Mouse (Mus musculus) skeletal muscle tissue, adult 2 months (tissue): ENCODE data around the gene Olfr683.
"Not testable (repeated sequence)": the region's sequence is repeated elsewhere in the genome, so short reads cannot be mapped to it uniquely, and the experiment has no call there.

ENCODE experiments used
- DNase-seq: peaks from one replicate; pipeline ENCODE4 v3.0.0-alpha.2; 2012; ENCODE audit warnings: low read depth, low spot score

Gene Olfr683

DNA sequence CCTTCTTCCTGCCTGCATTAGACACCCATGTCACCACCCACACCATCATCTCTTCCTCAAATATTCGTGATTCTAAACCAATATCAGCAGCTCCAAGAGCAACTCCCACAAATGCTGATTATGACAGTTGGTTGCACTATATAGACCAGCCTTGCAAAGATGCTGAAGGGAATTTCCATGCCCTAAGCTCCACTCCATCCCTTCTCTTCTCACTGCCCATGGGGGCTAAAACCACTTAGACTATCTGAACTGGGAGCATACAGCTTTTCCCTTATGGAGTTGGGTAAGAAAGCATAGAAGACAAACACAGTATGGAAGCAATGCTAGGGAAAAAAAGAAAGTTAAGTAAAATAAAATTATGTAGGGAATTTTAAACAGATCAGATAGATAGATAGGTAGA, at the start of gene Olfr683:
TSS of gene Olfr683 (minus strand) at position 101 of the 400 bp plus-strand sequence.
- no peak for DNase-seq

DNA sequence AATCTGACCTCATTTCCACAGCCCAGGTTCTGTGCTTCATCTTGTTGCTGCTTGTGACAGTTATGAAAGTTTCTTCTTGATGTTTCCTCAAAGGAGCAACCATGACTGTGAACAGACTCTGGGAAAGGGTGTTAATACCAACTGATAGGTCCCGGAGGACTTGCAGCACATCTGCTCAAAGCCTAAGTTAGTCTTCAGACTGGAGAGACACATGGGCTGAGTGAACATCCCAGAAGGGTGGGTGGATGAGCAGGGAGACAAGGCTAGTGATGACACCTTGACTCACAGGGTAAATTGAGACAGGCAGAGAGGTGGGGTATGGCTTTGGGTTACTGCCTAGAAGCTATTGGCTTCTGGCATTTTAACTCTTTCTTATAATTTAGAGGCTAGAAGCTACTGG, 39.1 kb upstream of the Olfr683 start, which contains the start of gene Olfr685:
TSS of gene Olfr685 (minus strand) at position 101 of the 400 bp plus-strand sequence.
- no peak for DNase-seq

DNA sequence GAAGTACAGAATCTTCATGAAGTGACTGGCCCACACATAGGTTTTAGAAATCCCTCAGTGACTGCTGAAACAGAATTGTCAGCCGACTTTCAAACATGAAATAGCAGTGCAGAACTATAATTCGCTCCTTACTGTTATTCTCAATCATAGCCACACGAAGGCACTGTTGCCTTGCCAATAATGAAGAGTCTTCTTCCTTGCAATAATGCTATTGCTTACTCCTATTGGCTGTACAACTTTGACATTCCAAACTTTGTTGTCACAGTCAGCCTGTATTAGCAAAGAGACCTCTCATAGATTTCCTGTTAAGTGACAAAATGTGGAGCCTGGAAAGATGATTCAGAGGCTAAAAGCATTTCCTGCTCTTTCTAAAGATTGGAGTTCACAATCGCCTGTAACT, 24.0 kb upstream of the Olfr683 start:
- no peak for DNase-seq

DNA sequence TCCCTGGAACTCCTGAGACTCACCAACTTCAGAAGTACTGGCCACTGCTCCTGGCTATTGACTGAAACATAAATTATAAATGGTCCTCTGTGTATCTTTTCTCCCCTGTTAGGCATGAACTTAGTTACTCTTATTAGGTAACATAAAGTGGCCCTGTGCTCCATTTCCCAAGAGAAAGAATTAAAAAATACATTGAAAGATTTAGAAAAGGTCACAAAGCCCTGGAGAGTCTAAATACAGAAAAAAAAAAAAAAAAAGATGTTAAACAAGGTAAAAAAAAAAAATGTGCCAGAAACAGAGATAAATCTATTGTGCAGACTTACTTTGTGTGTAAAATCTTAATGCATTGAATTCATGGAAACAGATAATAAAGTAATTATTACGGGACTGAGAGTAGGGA, 16.7 kb upstream of the Olfr683 start, which contains the start of gene Olfr684:
TSS of gene Olfr684 (minus strand) at position 101 of the 400 bp plus-strand sequence.
- no peak for DNase-seq

DNA sequence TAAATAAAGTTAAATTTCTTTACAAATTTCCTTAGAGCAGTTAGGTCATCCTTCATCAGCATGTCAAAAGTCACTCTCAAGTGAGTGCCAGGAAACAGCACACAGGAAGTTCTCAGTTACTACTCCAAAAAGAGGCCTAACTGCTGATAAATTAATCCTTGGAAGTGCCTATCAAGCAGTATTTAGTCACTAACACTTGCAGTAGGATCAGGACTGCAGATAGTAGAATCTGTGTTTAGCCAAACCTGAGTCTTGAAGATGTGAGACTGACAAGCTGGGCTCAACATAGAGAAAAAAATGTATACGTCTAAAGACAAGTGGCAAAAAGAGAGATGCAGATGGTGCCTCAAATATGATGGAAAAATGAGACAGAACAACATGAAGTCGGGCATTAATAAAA, 5.5 kb downstream of the Olfr683 start:
- DNase-seq = no peak

DNA sequence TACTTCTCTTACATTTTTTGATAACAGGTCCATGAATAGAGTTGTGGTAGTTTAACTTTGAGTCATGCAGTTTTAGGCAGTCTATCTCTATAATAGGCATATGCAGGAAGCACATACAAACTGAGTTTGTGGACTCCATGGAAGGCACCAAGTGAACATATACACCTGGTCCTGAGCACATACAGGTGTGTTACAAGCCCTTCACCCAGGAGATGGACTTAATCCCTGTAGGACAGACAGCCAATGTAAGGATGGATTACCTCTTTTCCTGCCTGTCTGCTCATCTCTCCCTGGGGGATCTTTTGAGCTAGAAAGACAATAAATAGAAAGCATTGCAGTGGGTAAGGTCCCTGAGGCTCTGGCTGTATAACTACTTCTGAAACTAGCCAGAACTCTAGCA, 30.3 kb downstream of the Olfr683 start, which contains the start of gene Olfr681:
TSS of gene Olfr681 (plus strand) at position 301 of the 400 bp plus-strand sequence.
- no peak for DNase-seq

DNA sequence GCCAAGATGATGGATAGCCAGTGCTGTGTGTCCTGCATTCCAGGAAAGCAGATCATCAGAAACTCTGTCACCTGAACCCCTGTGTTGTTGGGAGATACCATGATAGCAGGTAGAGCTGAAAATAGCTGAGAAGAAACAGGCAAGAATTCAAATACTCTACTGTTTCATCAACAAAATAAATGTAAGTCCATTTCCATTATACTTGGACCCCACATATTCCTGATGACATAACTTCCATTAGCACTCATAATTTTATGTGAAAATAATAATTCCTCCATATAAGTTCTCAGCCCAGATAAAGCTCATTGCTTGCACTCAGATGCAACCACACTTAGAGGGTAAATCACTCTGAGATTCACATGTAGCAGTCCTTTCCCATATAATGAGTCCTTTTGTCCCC, 54.1 kb downstream of the Olfr683 start, which contains the start of gene Olfr680-ps1:
TSS of gene Olfr680-ps1 (minus strand) at position 101 of the 400 bp plus-strand sequence.
- DNase-seq = not testable (repeated sequence)
